Mouse (Mus musculus) liver, embryonic 12.5 days (tissue): ENCODE results near the gene Rbm4b. TPM values are rescaled to one million over a fixed set of nuclear protein-coding genes. Genes with fewer than 3 reads are reported as not detected.
"Not testable (repeated sequence)": the region's sequence is repeated elsewhere in the genome, so short reads cannot be mapped to it uniquely, and the experiment has no call there.

Experiments used
- ATAC-seq: fragments of 200-750 bp; cut with Nextera tagmentation; 2 replicates; pipeline ENCODE4 v1.8.0; 2017; ENCODE audit warnings: moderate number of reproducible peaks, mild to moderate bottlenecking, moderate library complexity
- H3K27ac ChIP-seq: fragments of 300-500 bp; sonication (generic); 2 replicates; pipeline ENCODE4 v1.5.1; 2016; ENCODE audit warnings: mild to moderate bottlenecking
- H3K27me3 ChIP-seq: fragments of 300-500 bp; sonication (generic); replicated peaks from 2 replicates; pipeline ENCODE4 v1.6.1; 2016; ENCODE audit warnings: mild to moderate bottlenecking, moderate library complexity
- H3K36me3 ChIP-seq: fragments of 300-500 bp; sonication (generic); 2 replicates; pipeline ENCODE4 v1.6.1; 2016; ENCODE audit warnings: mild to moderate bottlenecking, moderate library complexity
- H3K4me1 ChIP-seq: fragments of 300-500 bp; sonication (generic); 2 replicates; pipeline ENCODE4 v1.6.1; 2016
- H3K4me2 ChIP-seq: fragments of 300-500 bp; sonication (generic); 2 replicates; pipeline ENCODE4 v1.6.1; 2016; ENCODE audit warnings: mild to moderate bottlenecking, moderate library complexity
- H3K4me3 ChIP-seq: fragments of 300-500 bp; sonication (generic); 2 replicates; pipeline ENCODE4 v1.5.1; 2016; ENCODE audit warnings: mild to moderate bottlenecking, moderate library complexity
- H3K9ac ChIP-seq: fragments of 300-500 bp; sonication (generic); 2 replicates; pipeline ENCODE4 v1.6.1; 2016; ENCODE audit warnings: mild to moderate bottlenecking, moderate library complexity
- H3K9me3 ChIP-seq: fragments of 300-500 bp; sonication (generic); replicated peaks from 2 replicates; pipeline ENCODE4 v1.6.1; 2016; ENCODE audit warnings: mild to moderate bottlenecking, moderate library complexity
- WGBS: fragments of 180-500 bp; shearing (Covaris S2); methylation state at CpG from one replicate; pipeline ENCODE4 v1.1.7; 2016; ENCODE audit not compliant: insufficient replicate concordance; 5-methylcytosine and 5-hydroxymethylcytosine counted together
- polyA plus RNA-seq: library from polyadenylated mRNA; unstranded; fragments of >200 nt; fragmentation: Nextera tagmentation; extraction: Ambion mirVana; gene quantifications from 2 replicates; pipeline ENCODE4 v1.2.1, GENCODE M21; 2016

Rbm4b gene
- polyA plus RNA-seq, 1 experiment from 2014 or later: 24.0 TPM

DNA sequence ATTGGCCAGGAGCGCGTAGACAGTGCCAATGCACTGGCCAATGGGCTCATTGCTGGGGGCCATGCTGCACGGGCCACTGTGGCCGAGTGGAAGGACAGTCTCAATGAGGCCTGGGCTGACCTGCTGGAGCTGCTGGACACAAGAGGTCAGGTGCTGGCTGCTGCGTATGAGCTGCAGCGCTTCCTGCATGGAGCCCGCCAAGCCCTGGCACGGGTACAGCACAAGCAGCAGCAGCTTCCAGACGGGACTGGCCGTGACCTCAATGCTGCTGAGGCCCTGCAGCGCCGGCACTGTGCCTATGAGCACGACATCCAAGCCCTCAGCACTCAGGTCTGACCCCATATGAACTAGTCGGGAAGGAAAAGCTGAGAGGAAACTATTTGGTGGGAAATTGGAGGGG is 9.7 kb upstream of the Rbm4b start:
- no peaks in the 10 kb centered on the region for H3K36me3 ChIP-seq
- no peak overlapping the region for H3K9ac ChIP-seq
- no peak overlapping the region for H3K4me3 ChIP-seq
- no peak overlapping the region for H3K27ac ChIP-seq
- ATAC-seq: no peak
- H3K4me2 ChIP-seq: no peak overlapping the region
- no peaks in the 10 kb centered on the region for H3K9me3 ChIP-seq
- 76% methylated on average over 14 of the region's 14 CpGs for WGBS
- no peaks in the 10 kb centered on the region for H3K4me1 ChIP-seq
- no peaks in the 10 kb centered on the region for H3K27me3 ChIP-seq

DNA sequence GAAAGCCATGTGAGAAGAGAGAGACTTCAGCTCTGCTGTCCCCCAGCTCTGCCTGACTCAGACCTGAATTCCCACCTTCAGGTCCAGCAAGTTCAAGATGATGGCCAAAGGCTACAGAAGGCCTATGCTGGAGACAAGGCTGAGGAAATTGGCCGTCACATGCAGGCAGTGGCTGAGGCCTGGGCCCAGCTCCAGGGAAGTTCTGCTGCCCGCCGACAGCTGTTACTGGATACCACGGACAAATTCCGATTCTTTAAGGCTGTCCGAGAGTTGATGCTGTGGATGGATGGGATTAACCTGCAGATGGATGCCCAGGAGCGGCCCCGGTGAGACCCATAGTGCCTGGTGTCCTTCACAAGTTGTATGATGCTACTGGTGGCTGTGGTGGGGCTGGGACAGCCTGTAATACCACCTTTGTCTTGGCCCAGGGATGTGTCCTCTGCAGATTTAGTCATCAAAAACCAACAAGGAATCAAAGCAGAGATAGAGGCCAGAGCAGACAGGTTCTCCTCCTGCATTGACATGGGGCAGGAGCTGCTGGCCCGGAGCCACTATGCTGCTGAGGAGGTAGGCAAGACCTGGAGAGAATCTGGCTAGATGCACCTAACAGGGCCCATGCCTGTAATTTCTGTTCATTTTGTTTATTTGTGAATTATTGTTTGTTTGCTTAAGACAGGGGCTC is 8.5 kb upstream of the Rbm4b start:
- ATAC-seq: no peak

DNA sequence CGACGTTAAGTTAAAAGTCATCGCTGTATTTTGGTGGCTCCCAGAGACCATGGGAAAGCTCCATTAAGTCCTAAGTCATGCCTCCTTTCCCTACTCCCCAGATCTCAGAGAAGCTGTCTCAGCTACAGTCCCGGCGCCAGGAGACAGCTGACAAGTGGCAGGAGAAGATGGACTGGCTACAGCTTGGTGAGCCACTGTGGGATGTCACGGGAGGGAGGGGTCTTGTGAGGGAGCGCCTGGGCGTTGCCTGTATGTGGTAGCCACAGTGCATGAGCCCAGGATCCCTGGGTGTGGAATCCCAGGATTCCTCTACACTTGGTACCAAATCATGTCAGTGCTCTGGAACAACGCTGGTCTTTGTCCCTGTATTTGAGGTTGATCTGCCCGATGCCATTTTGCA is 7.8 kb upstream of the Rbm4b start:
- Histone ChIP-seq H3K9me3 (no peaks in the 10 kb centered on the region), H3K9ac (no peak overlapping the region), H3K27ac (no peak overlapping the region), H3K27me3 (no peaks in the 10 kb centered on the region), H3K36me3 (no peaks in the 10 kb centered on the region), H3K4me2 (no peak overlapping the region), H3K4me3 (no peak overlapping the region), H3K4me1 (no peaks in the 10 kb centered on the region)
- 76% methylated on average over 10 of the region's 10 CpGs for WGBS
- no peak for ATAC-seq

More for the DNA sequence above, 8.5 kb upstream of the Rbm4b start:
- H3K4me1 ChIP-seq: no peaks in the 10 kb centered on the region
- no peak overlapping the region for H3K9ac ChIP-seq
- H3K4me2 ChIP-seq: no peak overlapping the region
- H3K27me3 ChIP-seq: no peaks in the 10 kb centered on the region
- no peaks in the 10 kb centered on the region for H3K9me3 ChIP-seq
- no peak overlapping the region for H3K27ac ChIP-seq
- H3K36me3 ChIP-seq: no peaks in the 10 kb centered on the region
- 80% methylated on average over 9 of the region's 9 CpGs for WGBS
- no peak overlapping the region for H3K4me3 ChIP-seq

DNA sequence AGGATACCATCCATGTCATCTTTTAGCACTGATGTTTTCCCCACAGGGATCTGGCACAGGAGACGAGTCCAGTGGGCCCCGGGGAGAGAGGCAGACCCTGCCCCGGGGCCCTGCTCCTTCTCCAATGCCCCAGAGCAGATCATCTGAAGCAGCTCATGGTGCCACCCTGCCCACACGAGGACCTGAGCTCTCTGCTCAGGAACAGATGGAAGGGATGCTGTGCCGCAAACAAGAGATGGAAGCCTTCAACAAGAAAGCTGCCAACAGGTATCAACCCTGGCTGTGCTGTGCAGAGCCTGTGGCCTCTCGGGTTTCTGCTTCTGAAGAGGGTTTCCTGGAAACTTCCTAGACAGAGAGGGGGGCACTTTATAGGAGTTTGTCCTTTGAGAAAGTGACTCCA is 6.3 kb upstream of the Rbm4b start:
- Histone ChIP-seq H3K27me3 (no peaks in the 10 kb centered on the region), H3K27ac (no peak overlapping the region), H3K4me1 (no peaks in the 10 kb centered on the region), H3K9me3 (no peaks in the 10 kb centered on the region), H3K4me2 (no peak overlapping the region), H3K36me3 (no peaks in the 10 kb centered on the region), H3K9ac (no peak overlapping the region), H3K4me3 (no peak overlapping the region)
- WGBS: 75% methylated on average over 6 of the region's 6 CpGs
- ATAC-seq: no peak

DNA sequence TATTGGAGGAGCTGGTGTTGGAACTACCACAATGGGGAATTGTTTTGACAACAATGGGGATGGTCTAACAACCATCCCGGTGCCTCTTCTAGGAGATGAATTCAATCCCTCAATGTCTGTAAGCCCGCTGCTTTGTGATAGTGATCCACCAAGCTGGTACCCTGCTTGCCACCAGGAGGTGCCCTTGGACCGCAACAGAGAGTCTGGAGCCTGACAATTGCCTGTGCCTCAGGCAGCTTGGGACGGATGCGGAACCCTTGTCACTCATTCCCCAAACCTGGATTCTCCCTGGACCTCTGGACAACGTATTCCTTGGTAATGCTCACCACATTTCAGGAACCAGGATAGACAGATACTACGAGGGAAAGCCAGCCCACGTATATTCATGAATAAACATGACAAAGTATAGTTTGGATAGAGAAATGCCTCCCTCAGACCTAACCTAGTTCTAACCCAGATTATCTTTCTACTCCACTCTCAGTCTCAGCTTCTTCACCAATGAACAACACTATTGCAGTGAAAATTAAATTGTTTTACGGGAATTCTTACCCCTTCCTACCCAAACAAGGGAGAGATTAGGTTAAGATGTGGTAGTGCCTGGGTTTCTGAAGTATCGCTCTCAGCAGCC is 618 bp upstream of the Rbm4b start:
- 1% methylated on average over 10 of the region's 10 CpGs for WGBS
- Histone ChIP-seq H3K27ac (peak overlapping the region; percentile 84), H3K9me3 (no peaks in the 10 kb centered on the region), H3K4me3 (peak overlapping the region; percentile 73), H3K27me3 (no peaks in the 10 kb centered on the region), H3K4me1 (peaks cover 17% of the 10 kb centered on the region), H3K36me3 (peaks cover 20% of the 10 kb centered on the region), H3K4me2 (peak overlapping the region; percentile 84), H3K9ac (peak overlapping the region; percentile 76)
- ATAC-seq: peak; percentile 71

DNA sequence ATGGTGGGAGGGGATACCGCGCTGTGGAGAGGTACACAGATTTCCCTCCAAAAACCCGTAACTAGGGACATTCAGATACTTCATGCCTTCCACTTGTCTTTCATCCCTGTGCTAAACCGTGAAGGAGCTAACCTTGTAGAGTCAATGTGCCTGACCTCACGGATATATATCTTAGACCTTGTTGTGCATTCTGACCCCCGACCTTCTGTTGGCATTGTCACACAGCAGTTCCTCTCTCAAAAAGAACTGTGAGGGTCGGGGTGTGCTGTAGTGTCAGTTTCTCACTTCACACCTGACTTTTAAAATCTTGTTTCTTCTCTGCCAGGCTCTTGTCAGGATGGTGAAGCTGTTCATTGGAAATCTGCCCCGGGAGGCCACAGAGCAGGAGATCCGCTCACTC is 624 bp downstream of the Rbm4b start:
- Histone ChIP-seq H3K9ac (peak overlapping the region; percentile 76), H3K4me1 (peaks cover 17% of the 10 kb centered on the region), H3K4me2 (peak overlapping the region; percentile 84), H3K9me3 (no peaks in the 10 kb centered on the region), H3K27me3 (no peaks in the 10 kb centered on the region), H3K4me3 (peak overlapping the region; percentile 73), H3K27ac (peak overlapping the region; percentile 84), H3K36me3 (peaks cover 33% of the 10 kb centered on the region)
- no peak for ATAC-seq
- 13% methylated on average over 9 of the region's 9 CpGs for WGBS

DNA sequence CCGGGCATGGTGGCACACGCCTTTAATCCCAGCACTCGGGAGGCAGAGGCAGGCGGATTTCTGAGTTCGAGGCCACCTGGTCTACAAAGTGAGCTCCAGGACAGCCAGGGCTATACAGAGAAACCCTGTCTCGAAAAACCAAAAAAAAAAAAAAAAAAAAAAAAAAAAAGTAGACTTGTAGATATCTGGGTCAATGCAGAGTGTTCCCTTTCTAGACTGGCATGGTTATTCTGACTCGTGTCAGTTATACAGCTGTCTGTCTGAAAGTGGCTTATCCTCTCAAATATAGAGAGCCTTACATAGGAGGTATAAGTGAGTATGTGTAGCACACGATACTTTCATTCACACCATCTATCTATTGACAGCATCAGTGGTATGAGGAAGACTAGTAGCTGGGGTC is 4.2 kb downstream of the Rbm4b start:
- peaks cover 69% of the 10 kb centered on the region for H3K36me3 ChIP-seq
- WGBS: 84% methylated on average over 8 of the region's 8 CpGs

DNA sequence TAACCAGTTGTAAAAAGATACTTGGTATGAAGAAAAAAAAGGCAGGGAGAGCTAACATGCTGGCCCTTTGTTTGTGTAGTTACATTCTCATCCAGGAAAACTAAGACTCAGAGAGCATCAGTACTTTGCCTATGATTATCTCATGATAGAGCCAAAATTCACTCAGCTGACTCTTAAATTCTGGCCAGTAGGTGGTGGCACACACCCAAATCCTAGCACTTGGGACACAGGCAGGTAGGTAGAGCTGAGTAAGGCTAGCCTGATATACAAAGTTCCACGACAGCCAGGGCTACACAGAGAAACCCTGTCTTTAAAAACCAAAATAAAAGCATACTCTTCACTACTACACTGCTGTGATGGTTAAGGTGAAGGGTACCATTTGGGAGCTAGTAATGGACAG is 6.6 kb downstream of the Rbm4b start:
- WGBS: 62% methylated on average over 1 of the region's 1 CpGs
- Histone ChIP-seq H3K4me3 (no peak overlapping the region), H3K27ac (no peak overlapping the region), H3K27me3 (no peaks in the 10 kb centered on the region), H3K36me3 (peaks cover 87% of the 10 kb centered on the region), H3K4me1 (peaks cover 2% of the 10 kb centered on the region), H3K9ac (no peak overlapping the region), H3K9me3 (no peaks in the 10 kb centered on the region), H3K4me2 (no peak overlapping the region)
- no peak for ATAC-seq

More for the DNA sequence above, 4.2 kb downstream of the Rbm4b start:
- ATAC-seq, H3K4me3 ChIP-seq, H3K27ac ChIP-seq, H3K27me3 ChIP-seq, H3K9ac ChIP-seq, H3K4me2 ChIP-seq, H3K9me3 ChIP-seq: not testable (repeated sequence)
- peaks cover 15% of the 10 kb centered on the region for H3K4me1 ChIP-seq

DNA sequence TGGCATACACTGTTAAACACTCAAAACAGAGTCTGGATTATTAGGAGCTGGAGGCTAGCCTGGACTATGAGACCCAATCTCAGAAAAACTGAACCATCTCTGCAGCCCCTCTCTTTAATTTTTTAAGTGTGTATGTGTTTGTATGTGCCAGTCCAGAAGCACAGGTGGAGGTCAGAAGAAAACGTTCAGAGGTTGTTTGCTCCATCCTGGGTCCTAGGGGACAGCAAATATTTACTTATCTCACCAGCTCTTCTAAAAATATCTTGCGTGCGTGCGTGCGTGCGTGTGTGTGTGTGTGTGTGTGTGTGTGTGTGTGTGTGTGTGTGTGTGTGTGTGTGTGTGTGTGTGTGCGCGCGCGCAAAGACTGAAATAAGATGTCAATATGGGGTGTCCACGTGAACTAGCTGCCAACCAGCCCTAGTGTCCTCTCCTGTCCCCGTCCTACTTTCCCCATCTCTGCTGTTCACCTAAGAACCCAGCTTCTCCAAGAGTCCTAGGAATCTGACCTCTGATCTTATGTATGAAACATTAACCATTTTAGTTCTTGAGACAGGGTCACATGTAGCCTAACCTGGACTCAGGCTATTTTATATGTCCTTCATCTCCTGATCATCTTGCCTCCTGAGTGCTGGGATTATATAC is 11.3 kb downstream of the Rbm4b start:
- Histone ChIP-seq H3K9ac (no peak overlapping the region), H3K27me3 (no peaks in the 10 kb centered on the region), H3K4me2 (no peak overlapping the region), H3K9me3 (no peaks in the 10 kb centered on the region), H3K4me1 (no peaks in the 10 kb centered on the region), H3K36me3 (peaks cover 98% of the 10 kb centered on the region), H3K27ac (no peak overlapping the region), H3K4me3 (no peak overlapping the region)
- ATAC-seq: no peak
- 75% methylated on average over 12 of the region's 12 CpGs for WGBS

DNA sequence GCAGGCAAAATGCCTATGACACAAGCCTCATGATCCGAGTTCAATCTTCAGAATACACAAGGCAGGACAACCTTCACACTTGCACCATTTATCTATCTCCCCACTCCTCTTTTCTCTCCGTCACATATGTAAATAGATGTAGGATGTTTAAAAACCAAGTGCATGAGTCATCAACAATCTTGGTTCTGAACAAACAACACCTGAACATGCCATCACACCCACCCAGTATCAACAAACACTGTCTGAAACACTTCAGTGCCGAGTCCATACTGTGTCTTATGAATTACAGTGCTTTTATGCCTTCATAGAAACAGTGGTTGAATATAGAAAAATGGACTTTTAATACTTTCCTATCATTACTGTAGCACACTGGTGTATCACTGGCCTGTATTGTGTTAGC is 16.5 kb downstream of the Rbm4b start:
- Histone ChIP-seq H3K27me3 (no peaks in the 10 kb centered on the region), H3K4me2 (no peak overlapping the region), H3K9me3 (no peaks in the 10 kb centered on the region), H3K4me1 (no peaks in the 10 kb centered on the region), H3K36me3 (peaks cover 98% of the 10 kb centered on the region), H3K4me3 (no peak overlapping the region), H3K9ac (no peak overlapping the region), H3K27ac (no peak overlapping the region)
- 84% methylated on average over 3 of the region's 3 CpGs for WGBS
- ATAC-seq: no peak

DNA sequence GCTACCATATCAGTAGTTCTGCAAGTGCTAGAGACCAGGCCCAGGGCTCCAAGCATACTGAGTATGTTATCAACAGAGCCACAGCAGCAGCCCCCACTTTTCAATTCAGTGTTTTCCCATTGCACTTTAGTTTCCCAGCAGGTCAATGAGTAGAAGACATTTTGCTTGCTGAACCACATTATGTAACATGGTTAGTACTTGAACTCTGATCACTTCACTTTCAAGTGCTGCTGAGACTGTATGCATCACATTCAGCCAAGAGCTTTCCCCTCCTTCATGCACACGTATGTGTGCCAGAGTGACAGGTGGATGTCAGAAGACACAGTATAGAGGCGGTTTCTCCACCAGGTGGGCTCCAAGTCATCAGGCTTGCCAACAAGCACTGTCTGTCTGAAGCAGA is 26.6 kb downstream of the Rbm4b start:
- no peaks in the 10 kb centered on the region for H3K27me3 ChIP-seq
- no peak for ATAC-seq
- no peak overlapping the region for H3K4me3 ChIP-seq
- WGBS: 91% methylated on average over 2 of the region's 2 CpGs
- H3K4me2 ChIP-seq: no peak overlapping the region
- peaks cover 13% of the 10 kb centered on the region; the same call in 1 of the 2 replicates for H3K4me1 ChIP-seq
- H3K36me3 ChIP-seq: peaks cover 98% of the 10 kb centered on the region
- no peak overlapping the region for H3K9ac ChIP-seq
- H3K9me3 ChIP-seq: no peaks in the 10 kb centered on the region
- H3K27ac ChIP-seq: no peak overlapping the region

DNA sequence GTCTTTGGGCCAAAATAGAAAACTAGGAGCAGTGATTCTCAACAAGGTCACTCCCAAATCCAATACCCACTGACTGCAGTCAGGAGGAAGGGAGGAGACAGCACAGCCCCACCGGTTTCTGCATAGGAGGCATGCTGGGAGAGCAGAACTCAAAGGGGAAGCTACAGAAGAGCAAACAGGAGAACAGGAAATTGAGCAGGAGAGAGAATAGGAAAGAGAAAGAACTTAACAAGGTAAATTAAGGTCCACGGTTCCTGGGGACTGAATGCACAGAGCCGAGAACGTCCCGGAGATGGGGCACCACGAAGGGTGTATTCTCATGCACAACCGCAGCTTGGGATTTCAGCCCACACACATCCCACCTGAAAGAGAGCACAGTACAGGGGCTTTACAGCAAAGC is 28.9 kb downstream of the Rbm4b start:
- Histone ChIP-seq H3K36me3 (peaks cover 99% of the 10 kb centered on the region), H3K9ac (no peak overlapping the region), H3K9me3 (no peaks in the 10 kb centered on the region), H3K4me2 (no peak overlapping the region), H3K27me3 (no peaks in the 10 kb centered on the region), H3K27ac (no peak overlapping the region), H3K4me3 (no peak overlapping the region), H3K4me1 (peaks cover 23% of the 10 kb centered on the region)
- WGBS: 82% methylated on average over 7 of the region's 7 CpGs
- ATAC-seq: no peak
